9 mouse cellular contexts compared by ENCODE assay signal in genomic region chr17:35813245-35813647, GRCm38 (mm10). TPM values are rescaled to one million over a fixed set of nuclear protein-coding genes. Genes with fewer than 3 reads are reported as not detected.
A peak's percentile ranks its signal among the peaks of the same experiment; 100 is the strongest.
DNase-seq lines count a peak whose midpoint lies in the region; ATAC-seq and TF ChIP-seq lines count a peak whose summit lies in the region.
"Had no signal": no experiment of that assay in that cellular context is flagged by ENCODE, and none has a peak within 500 bp of the region (broad histone marks: within the 10 kb centered on the region; RNA-seq: fewer than 3 reads in every experiment).

No protein-coding gene starts in this region.

- H3K36me3 ChIP-seq in forebrain, embryonic 10.5 days (replicated peaks) = no peaks in the 10 kb centered on the region
- no peaks in the 10 kb centered on the region for H3K36me3 ChIP-seq in forebrain, embryonic 11.5 days (ENCODE audit: control insufficient read depth, insufficient read depth, low read length)
- H3K36me3 ChIP-seq in E14TG2a.4 (ENCODE audit: insufficient read depth, low read length) = no peaks in the 10 kb centered on the region
- H3K36me3 ChIP-seq in heart, embryonic 15.5 days = no peaks in the 10 kb centered on the region
- no peaks in the 10 kb centered on the region for H3K36me3 ChIP-seq in megakaryocyte, embryonic 14.5 days (replicated peaks; ENCODE audit: low read length)

- no peak for DNase-seq in forebrain, embryonic 10.5 days (ENCODE audit: extremely low spot score, low spot score)
- DNase-seq in forebrain, embryonic 11.5 days (ENCODE audit: low spot score) = no peak
- DNase-seq in fat pad, adult 2 months (ENCODE audit: extremely low read depth, low read depth, low spot score) = peak; percentile 77
- DNase-seq in large intestine, adult 2 months (ENCODE audit: low read depth, low spot score) = peak; percentile 79
- peak; percentile 82 for DNase-seq in urinary bladder, adult 2 months (ENCODE audit: low spot score)

- TF ChIP-seq CTCF in E14TG2a.4 (conservative IDR thresholded peaks at IDR 0.05; ENCODE audit: low read length) = no peak

- H3K27ac ChIP-seq in forebrain, embryonic 10.5 days = 0 out of 2 replicates have a peak overlapping the region, but pooled peaks have one; percentile 20
- no peak overlapping the region for H3K27ac ChIP-seq in forebrain, embryonic 11.5 days (ENCODE audit: low read depth, low read length)
- peak overlapping the region; percentile 97 for H3K27ac ChIP-seq in heart, embryonic 15.5 days
- H3K27ac ChIP-seq: liver, embryonic 14.5 days had no signal

- peaks cover 14% of the 10 kb centered on the region for H3K4me1 ChIP-seq in forebrain, embryonic 10.5 days
- no peaks in the 10 kb centered on the region for H3K4me1 ChIP-seq in forebrain, embryonic 11.5 days (replicated peaks; ENCODE audit: control insufficient read depth, insufficient read depth, low read length)
- peaks cover 77% of the 10 kb centered on the region for H3K4me1 ChIP-seq in E14TG2a.4 (replicated peaks; ENCODE audit: low read depth, low read length)
- H3K4me1 ChIP-seq in heart, embryonic 15.5 days (replicated peaks) = peaks cover 72% of the 10 kb centered on the region
- peaks cover 67% of the 10 kb centered on the region for H3K4me1 ChIP-seq in megakaryocyte, embryonic 14.5 days

- ATAC-seq in forebrain, embryonic 11.5 days (replicated peaks; ENCODE audit: low FRiP score) = no peak
- peak; percentile 93 for ATAC-seq in heart, embryonic 15.5 days (replicated peaks; ENCODE audit: insufficient number of reproducible peaks, insufficient read depth, low FRiP score, low read depth)

- no peaks in the 10 kb centered on the region for H3K9me3 ChIP-seq in forebrain, embryonic 10.5 days
- H3K9me3 ChIP-seq in forebrain, embryonic 11.5 days (ENCODE audit: control insufficient read depth, low read length) = no peaks in the 10 kb centered on the region
- H3K9me3 ChIP-seq in E14TG2a.4 (ENCODE audit: low read length) = no peaks in the 10 kb centered on the region
- H3K9me3 ChIP-seq in heart, embryonic 15.5 days (replicated peaks) = no peaks in the 10 kb centered on the region
- H3K9me3 ChIP-seq in megakaryocyte, embryonic 14.5 days = no peaks in the 10 kb centered on the region

- no peak overlapping the region for H3K4me3 ChIP-seq in forebrain, embryonic 10.5 days
- no peak overlapping the region for H3K4me3 ChIP-seq in forebrain, embryonic 11.5 days (ENCODE audit: low read depth, low read length)
- H3K4me3 ChIP-seq in E14TG2a.4 (replicated peaks; ENCODE audit: low read length) = peak overlapping the region; percentile 39
- no peak overlapping the region for H3K4me3 ChIP-seq in heart, embryonic 15.5 days
- H3K4me3 ChIP-seq in megakaryocyte, embryonic 14.5 days (replicated peaks) = peak overlapping the region; percentile 62

- H3K9ac ChIP-seq in forebrain, embryonic 11.5 days (ENCODE audit: low read length) = no peak overlapping the region
- H3K9ac ChIP-seq in heart, embryonic 15.5 days = 0 out of 2 replicates have a peak overlapping the region, but pooled peaks have one; percentile 1
- H3K9ac ChIP-seq: liver, embryonic 14.5 days had no signal

- no peak overlapping the region for H3K4me2 ChIP-seq in forebrain, embryonic 11.5 days (ENCODE audit: low read depth, low read length, severe bottlenecking)
- peak overlapping the region; percentile 16 for H3K4me2 ChIP-seq in heart, embryonic 15.5 days

- WGBS in forebrain, embryonic 10.5 days = 82% methylated on average over 7 of the region's 7 CpGs
- 82% methylated on average over 7 of the region's 7 CpGs for WGBS in forebrain, embryonic 11.5 days
- 15% methylated on average over 7 of the region's 7 CpGs for WGBS in heart, embryonic 15.5 days
- 5% methylated on average over 7 of the region's 7 CpGs for WGBS in large intestine, adult 2 months

- H3K27me3 ChIP-seq in forebrain, embryonic 10.5 days (ENCODE audit: poor library complexity, severe bottlenecking) = 0 out of 2 replicates have a peak, but pooled peaks cover 4% of the 10 kb centered on the region
- H3K27me3 ChIP-seq in forebrain, embryonic 11.5 days (ENCODE audit: control insufficient read depth, insufficient read depth, low read length) = no peaks in the 10 kb centered on the region
- H3K27me3 ChIP-seq in E14TG2a.4 (ENCODE audit: insufficient read depth, low read length) = peaks cover 5% of the 10 kb centered on the region; the same call in 1 of the 2 replicates
- no peaks in the 10 kb centered on the region for H3K27me3 ChIP-seq in heart, embryonic 15.5 days
- peaks cover 4% of the 10 kb centered on the region for H3K27me3 ChIP-seq in megakaryocyte, embryonic 14.5 days (replicated peaks)

RNA-seq across cellular contexts. Expression of gene Ier3, which starts 8.2 kb away (rescaled TPM):
- polyA plus RNA-seq in forebrain, embryonic 10.5 days (2016; fragmentation: Nextera tagmentation; extraction: Ambion mirVana) = 4.6 and 5.3 TPM in 2 replicates
- polyA plus RNA-seq in forebrain, embryonic 11.5 days (2014; fragmentation: Nextera tagmentation; extraction: Ambion mirVana) = 2.4 and 3.5 TPM in 2 replicates
- 49.7 and 56.5 TPM in 2 replicates for polyA plus RNA-seq in heart, embryonic 15.5 days (2015; fragmentation: Nextera tagmentation; extraction: Ambion mirVana)
- polyA plus RNA-seq in large intestine, adult 2 months (2012; rRNA removed) = 11.4 and 11.6 TPM in 2 replicates
- polyA plus RNA-seq in megakaryocyte, embryonic 14.5 days (2012; ENCODE audit: insufficient read depth, low replicate concordance) = 62.2 and 65.8 TPM in 2 replicates
- 55.3 and 73.7 TPM in 2 replicates for polyA plus RNA-seq in urinary bladder, adult 2 months (2012; rRNA removed)

RNA-seq across cellular contexts. Expression of gene Flot1, which starts 9.8 kb away (rescaled TPM):
- polyA plus RNA-seq in forebrain, embryonic 10.5 days (2016; fragmentation: Nextera tagmentation; extraction: Ambion mirVana) = 49.7 and 51.6 TPM in 2 replicates
- polyA plus RNA-seq in forebrain, embryonic 11.5 days (2014; fragmentation: Nextera tagmentation; extraction: Ambion mirVana) = 48.5 and 49.5 TPM in 2 replicates
- 103 and 109 TPM in 2 replicates for polyA plus RNA-seq in heart, embryonic 15.5 days (2015; fragmentation: Nextera tagmentation; extraction: Ambion mirVana)
- 43.1 and 54.2 TPM in 2 replicates for polyA plus RNA-seq in large intestine, adult 2 months (2012; rRNA removed)
- 43.6 and 163 TPM in 2 replicates for polyA plus RNA-seq in megakaryocyte, embryonic 14.5 days (2012; ENCODE audit: insufficient read depth, low replicate concordance)
- polyA plus RNA-seq in urinary bladder, adult 2 months (2012; rRNA removed) = 156 and 192 TPM in 2 replicates

RNA-seq across cellular contexts. Expression of gene Tubb5, which starts 24.9 kb away (rescaled TPM):
- 1,607 and 1,608 TPM in 2 replicates for polyA plus RNA-seq in forebrain, embryonic 10.5 days (2016; fragmentation: Nextera tagmentation; extraction: Ambion mirVana)
- 1,583 and 1,671 TPM in 2 replicates for polyA plus RNA-seq in forebrain, embryonic 11.5 days (2014; fragmentation: Nextera tagmentation; extraction: Ambion mirVana)
- 567 and 662 TPM in 2 replicates for polyA plus RNA-seq in heart, embryonic 15.5 days (2015; fragmentation: Nextera tagmentation; extraction: Ambion mirVana)
- polyA plus RNA-seq in large intestine, adult 2 months (2012; rRNA removed) = 271 and 306 TPM in 2 replicates
- 96.5 and 217 TPM in 2 replicates for polyA plus RNA-seq in megakaryocyte, embryonic 14.5 days (2012; ENCODE audit: insufficient read depth, low replicate concordance)
- 257 TPM in 2 replicates for polyA plus RNA-seq in urinary bladder, adult 2 months (2012; rRNA removed)

RNA-seq across cellular contexts. Expression of gene Mdc1, which starts 28.1 kb away (rescaled TPM):
- 26.9 and 29.3 TPM in 2 replicates for polyA plus RNA-seq in forebrain, embryonic 10.5 days (2016; fragmentation: Nextera tagmentation; extraction: Ambion mirVana)
- polyA plus RNA-seq in forebrain, embryonic 11.5 days (2014; fragmentation: Nextera tagmentation; extraction: Ambion mirVana) = 27.2 and 29.2 TPM in 2 replicates
- polyA plus RNA-seq in heart, embryonic 15.5 days (2015; fragmentation: Nextera tagmentation; extraction: Ambion mirVana) = 12.6 and 17.0 TPM in 2 replicates
- 4.8 and 7.8 TPM in 2 replicates for polyA plus RNA-seq in large intestine, adult 2 months (2012; rRNA removed)
- 1.2 and 2.3 TPM in 2 replicates for polyA plus RNA-seq in megakaryocyte, embryonic 14.5 days (2012; ENCODE audit: insufficient read depth, low replicate concordance)
- polyA plus RNA-seq in urinary bladder, adult 2 months (2012; rRNA removed) = 10.4 and 14.2 TPM in 2 replicates

RNA-seq across cellular contexts. Expression of gene Nrm, which starts 47.9 kb away (rescaled TPM):
- 81.9 and 84.0 TPM in 2 replicates for polyA plus RNA-seq in forebrain, embryonic 10.5 days (2016; fragmentation: Nextera tagmentation; extraction: Ambion mirVana)
- polyA plus RNA-seq in forebrain, embryonic 11.5 days (2014; fragmentation: Nextera tagmentation; extraction: Ambion mirVana) = 65.7 and 68.8 TPM in 2 replicates
- polyA plus RNA-seq in heart, embryonic 15.5 days (2015; fragmentation: Nextera tagmentation; extraction: Ambion mirVana) = 38.7 and 46.2 TPM in 2 replicates
- polyA plus RNA-seq in large intestine, adult 2 months (2012; rRNA removed) = 24.8 and 27.0 TPM in 2 replicates
- polyA plus RNA-seq in megakaryocyte, embryonic 14.5 days (2012; ENCODE audit: insufficient read depth, low replicate concordance) = 5.6 TPM in 1 of 2 replicates, not detected in the other
- polyA plus RNA-seq in urinary bladder, adult 2 months (2012; rRNA removed) = 10.9 and 11.6 TPM in 2 replicates

Comparison
In these comparisons a context has a peak if more than half of its experiments do, and no peak if none do; other contexts are left out.
1. DNase-seq: peak in fat pad, adult 2 months (single experiment), large intestine, adult 2 months (single experiment) and urinary bladder, adult 2 months (single experiment); none in forebrain, embryonic 10.5 days (single experiment) and forebrain, embryonic 11.5 days (single experiment).
2. H3K4me3 ChIP-seq: peak in E14TG2a.4 (single experiment) and megakaryocyte, embryonic 14.5 days (single experiment); none in forebrain, embryonic 10.5 days (single experiment), forebrain, embryonic 11.5 days (single experiment) and heart, embryonic 15.5 days (single experiment).